Mouse (Mus musculus) E14TG2a.4 (cell line): ENCODE measurements around the gene Jmjd8.

Source experiments
- CTCF ChIP-seq: conservative IDR thresholded peaks from 2 replicates; pipeline ENCODE4 v1.5.1; 2014; ENCODE audit warnings: low read length
- POU5F1 ChIP-seq: IDR thresholded peaks from 2 replicates; pipeline ENCODE4 v1.6.1; 2014; ENCODE audit warnings: low read length, borderline replicate concordance

GRCm38 (mm10) chr17:25860832-25861703 is 32.4 kb downstream of the Jmjd8 start, which contains the start of gene Wdr90:
- TF ChIP-seq CTCF, result no peak
- TF ChIP-seq POU5F1, result no peak
